Mouse (Mus musculus): ENCODE data around the gene Vps33b. TPM values are rescaled to one million over a fixed set of nuclear protein-coding genes. Genes with fewer than 3 reads are reported as not detected.

Gene Vps33b
- polyA plus RNA-seq, 1 experiment, result 6.6 TPM

GRCm38 (mm10) chr7:80340793-80341192 is 71.3 kb downstream of the Vps33b start, which contains the start of gene Unc45a:
Gene Unc45a (minus strand): TSS chr7:80341005.
- TF ChIP-seq CTCF (IDR thresholded peaks at IDR 0.05; ENCODE audit: control insufficient read depth, insufficient read depth, insufficient read length), result peak; percentile 36
- TF ChIP-seq CEBPB (IDR thresholded peaks at IDR 0.05; ENCODE audit: low read depth), result no peak
- TF ChIP-seq USF1 (IDR thresholded peaks at IDR 0.05; ENCODE audit: low read depth), result no peak
- TF ChIP-seq MAX (IDR thresholded peaks at IDR 0.05), result no peak
- H3K36me3 ChIP-seq (ENCODE audit: control insufficient read depth, insufficient read depth), result peaks cover 20% of the 10 kb centered on the region

More at GRCm38 (mm10) chr7:80340793-80341192, 71.3 kb downstream of the Vps33b start, which contains the start of gene Unc45a:
- Histone ChIP-seq H3K79me3 (ENCODE audit: low read depth) (peaks cover 4% of the 10 kb centered on the region), H3K4me3 (ENCODE audit: insufficient read depth, poor library complexity, severe bottlenecking) (peak within 1 kb of the TSS; percentile 44), H3K79me2 (ENCODE audit: control insufficient read depth, insufficient read depth) (peaks cover 17% of the 10 kb centered on the region), H3ac (ENCODE audit: control insufficient read depth, insufficient read length, low read depth) (peak within 1 kb of the TSS; percentile 71), H3K27me3 (ENCODE audit: control insufficient read depth, insufficient read depth, insufficient read length) (no peaks in the 10 kb centered on the region)

Other genes starting within 250 kb of the Vps33b start
- gene Zfp710, start 244.8 kb upstream of the Vps33b start, polyA plus RNA-seq (2012; fragmentation: generic; extraction: Trizol), result 5.3 TPM
- 244 TPM for gene Idh2, start 154.3 kb upstream of the Vps33b start, polyA plus RNA-seq (2012; fragmentation: generic; extraction: Trizol)
- gene Sema4b, start 82.8 kb upstream of the Vps33b start, polyA plus RNA-seq (2012; fragmentation: generic; extraction: Trizol), result 19.8 TPM
- 131 TPM for gene Cib1, start 36.8 kb upstream of the Vps33b start, polyA plus RNA-seq (2012; fragmentation: generic; extraction: Trizol)
- gene Gdpgp1, start 36.8 kb upstream of the Vps33b start, polyA plus RNA-seq (2012; fragmentation: generic; extraction: Trizol), result 1.2 TPM
- gene Ttll13, start 23.3 kb upstream of the Vps33b start, polyA plus RNA-seq (2012; fragmentation: generic; extraction: Trizol), result not detected
- gene Ngrn, start 8.4 kb upstream of the Vps33b start, polyA plus RNA-seq (2012; fragmentation: generic; extraction: Trizol), result 31.1 TPM
- 55.1 TPM for gene Prc1, start 24.8 kb downstream of the Vps33b start, polyA plus RNA-seq (2012; fragmentation: generic; extraction: Trizol)
- gene Rccd1, start 54.8 kb downstream of the Vps33b start, polyA plus RNA-seq (2012; fragmentation: generic; extraction: Trizol), result 7.0 TPM
- 46.9 TPM for gene Unc45a, start 71.4 kb downstream of the Vps33b start, polyA plus RNA-seq (2012; fragmentation: generic; extraction: Trizol)
- 55.9 TPM for gene Hddc3, start 73.5 kb downstream of the Vps33b start, polyA plus RNA-seq (2012; fragmentation: generic; extraction: Trizol)
- 21.5 TPM for gene Man2a2, start 101.7 kb downstream of the Vps33b start, polyA plus RNA-seq (2012; fragmentation: generic; extraction: Trizol)
- gene Fes, start 118.3 kb downstream of the Vps33b start, polyA plus RNA-seq (2012; fragmentation: generic; extraction: Trizol), result 0.82 TPM
- 63.6 TPM for gene Furin, start 135.8 kb downstream of the Vps33b start, polyA plus RNA-seq (2012; fragmentation: generic; extraction: Trizol)